Mouse (Mus musculus) retina, postnatal 1 day (tissue): ENCODE results near the gene 4931428F04Rik.

ENCODE experiments used
- DNase-seq: peaks from one replicate; pipeline ENCODE4 v3.0.0-alpha.2; 2012

The 4931428F04Rik gene

DNA sequence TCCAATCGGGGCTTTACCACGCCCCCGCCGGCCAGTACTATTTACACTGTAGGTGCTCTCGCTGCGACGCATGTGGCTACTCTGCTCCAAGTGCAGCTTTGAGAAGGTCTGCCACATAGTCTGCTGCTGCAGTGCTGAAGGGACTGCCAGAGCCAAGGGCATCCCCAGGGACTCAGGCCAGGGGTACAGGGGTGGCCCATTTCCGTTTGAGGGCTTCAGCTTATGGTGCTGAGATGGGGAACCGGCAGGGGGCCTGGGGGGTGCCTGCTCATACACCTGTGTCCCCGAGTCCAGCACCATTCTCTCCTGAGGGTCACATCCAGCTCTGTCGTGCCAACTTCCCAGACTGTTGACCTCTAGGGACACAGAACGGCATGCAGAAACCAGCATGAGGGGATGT lies 4.2 kb downstream of the 4931428F04Rik start:
- no peak for DNase-seq

DNA sequence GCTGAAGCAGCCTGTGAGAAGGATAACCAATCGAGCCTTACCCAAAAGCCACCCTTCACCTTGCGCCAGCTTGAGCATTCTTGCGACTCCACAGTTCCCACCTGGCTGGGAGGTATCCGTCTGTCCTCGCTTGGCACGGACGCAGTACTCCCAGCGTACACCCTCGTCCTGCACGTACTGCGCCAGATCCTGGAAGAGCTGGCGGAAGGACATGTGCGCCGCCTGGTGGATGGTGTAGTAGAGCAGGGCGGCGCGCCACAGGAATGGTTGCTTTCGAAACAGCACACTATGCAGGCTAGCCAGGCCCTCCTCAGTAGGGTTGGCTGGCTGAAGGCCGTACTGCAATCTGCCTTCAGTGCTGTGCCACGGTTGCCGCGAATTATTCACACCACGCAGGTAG lies 6.6 kb downstream of the 4931428F04Rik start:
- peak; percentile 56 for DNase-seq

DNA sequence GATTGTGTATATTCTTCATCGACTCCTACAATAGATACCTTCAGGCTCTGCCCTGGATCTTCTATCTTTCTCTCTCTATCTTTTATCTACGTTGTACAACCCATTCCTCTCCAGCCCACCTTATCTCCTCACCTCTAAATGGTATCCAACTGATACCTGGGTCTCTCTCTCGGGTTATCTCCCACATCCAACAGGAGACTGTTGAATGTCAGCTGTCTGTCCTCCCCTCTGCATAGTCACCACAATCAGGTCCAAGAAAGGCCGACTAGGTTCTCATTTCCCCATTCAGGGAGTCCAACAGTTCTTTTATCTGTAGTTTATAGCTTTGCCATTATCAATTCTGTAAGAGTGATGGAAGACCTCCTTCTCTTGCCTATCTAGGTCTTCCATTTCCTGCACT lies 7.4 kb downstream of the 4931428F04Rik start:
- DNase-seq, result no peak

DNA sequence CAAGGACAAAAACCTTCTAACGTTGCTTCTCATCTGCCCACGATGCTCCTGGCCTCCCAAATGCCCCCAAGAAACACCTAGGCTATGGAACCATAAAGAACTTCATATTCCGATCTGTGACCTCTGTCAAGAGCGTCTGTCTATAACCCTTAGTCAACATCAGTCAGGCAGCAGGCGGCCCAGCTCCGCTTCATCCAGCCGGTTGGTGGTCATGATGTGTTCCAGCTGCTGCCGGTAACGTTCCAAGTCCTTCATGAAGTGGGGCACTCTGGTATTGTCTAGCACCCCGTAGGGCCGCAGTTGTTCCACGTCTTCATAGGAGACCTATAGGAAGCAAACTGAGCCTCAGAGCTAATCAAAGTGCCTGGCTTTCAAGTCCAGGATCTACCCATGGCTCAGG lies 7.8 kb downstream of the 4931428F04Rik start:
- no peak for DNase-seq

DNA sequence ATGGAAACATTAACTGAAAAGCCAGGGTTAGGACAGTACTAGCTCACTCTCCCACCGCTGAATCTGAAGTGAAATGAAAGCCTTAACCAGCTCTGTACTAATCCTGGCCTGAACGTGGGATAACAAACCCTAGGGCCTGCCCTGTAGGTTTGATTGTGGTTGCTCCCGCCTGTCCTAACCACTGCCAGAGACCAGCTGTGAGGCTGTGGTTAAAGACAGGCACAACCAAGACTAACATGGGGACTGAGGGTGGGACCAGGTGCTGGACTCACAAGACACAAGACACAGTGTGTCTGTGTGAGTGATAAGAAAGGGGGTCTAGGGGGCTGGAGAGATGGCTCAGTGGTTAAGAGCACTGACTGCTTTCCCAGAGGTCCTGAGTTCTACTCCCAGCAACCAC lies 9.1 kb downstream of the 4931428F04Rik start:
- DNase-seq, result no peak

DNA sequence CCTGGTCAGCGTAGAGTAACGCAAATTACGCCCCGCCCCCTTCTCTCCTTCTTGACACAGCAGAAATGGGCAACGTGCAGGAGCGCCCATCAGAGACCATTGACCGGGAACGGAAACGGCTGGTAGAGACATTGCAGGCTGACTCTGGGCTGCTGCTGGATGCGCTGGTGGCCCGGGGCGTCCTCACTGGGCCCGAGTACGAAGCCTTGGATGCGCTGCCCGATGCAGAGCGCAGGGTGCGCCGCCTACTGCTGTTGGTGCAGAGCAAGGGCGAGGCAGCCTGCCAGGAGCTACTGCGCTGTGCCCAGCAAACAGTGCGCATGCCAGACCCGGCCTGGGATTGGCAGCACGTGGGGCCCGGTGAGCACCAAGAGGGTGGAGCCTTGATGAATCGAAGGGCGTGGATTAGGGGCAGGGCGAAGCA lies 10.7 kb downstream of the 4931428F04Rik start:
- DNase-seq, result peak; percentile 70

DNA sequence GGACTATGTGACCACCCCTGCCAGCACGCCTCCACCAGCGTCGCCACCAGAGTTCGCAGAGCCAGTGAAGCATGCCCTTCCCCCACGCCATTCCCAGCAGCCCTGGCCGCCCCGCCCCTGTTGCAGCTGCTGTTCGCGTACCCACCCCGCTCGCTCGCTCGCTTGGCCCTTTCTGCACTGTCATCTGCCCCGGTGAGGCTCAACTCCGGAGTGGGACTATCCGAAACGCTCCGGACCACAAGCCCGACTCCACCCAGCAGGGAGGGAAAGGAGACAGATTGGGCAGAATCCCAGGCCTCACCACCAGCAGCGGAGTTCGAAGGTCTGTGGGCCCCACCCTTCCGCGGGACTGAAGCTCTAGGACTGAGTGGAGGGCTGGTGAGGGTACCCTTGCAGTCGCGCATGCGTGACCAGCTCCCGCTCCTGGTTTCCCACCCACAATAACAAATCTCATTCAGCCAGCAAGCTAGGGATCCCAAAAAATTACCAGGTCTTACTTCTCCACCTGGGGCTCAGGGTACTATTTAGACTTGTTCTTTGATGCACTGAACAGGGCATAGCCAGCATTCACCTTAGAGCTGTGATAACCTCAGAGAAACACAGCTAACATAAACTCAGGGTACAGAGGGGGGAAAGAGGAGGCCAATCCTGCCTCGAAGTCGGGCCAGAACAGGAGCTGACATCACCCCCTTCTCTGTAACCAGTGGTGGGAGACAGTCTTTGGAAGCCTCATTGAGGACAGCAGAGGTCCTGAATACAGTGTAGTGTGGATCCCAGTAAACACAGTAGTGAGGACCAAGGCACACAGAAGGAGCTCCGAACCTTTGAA lies 13.2 kb downstream of the 4931428F04Rik start:
- peak; percentile 76 for DNase-seq

DNA sequence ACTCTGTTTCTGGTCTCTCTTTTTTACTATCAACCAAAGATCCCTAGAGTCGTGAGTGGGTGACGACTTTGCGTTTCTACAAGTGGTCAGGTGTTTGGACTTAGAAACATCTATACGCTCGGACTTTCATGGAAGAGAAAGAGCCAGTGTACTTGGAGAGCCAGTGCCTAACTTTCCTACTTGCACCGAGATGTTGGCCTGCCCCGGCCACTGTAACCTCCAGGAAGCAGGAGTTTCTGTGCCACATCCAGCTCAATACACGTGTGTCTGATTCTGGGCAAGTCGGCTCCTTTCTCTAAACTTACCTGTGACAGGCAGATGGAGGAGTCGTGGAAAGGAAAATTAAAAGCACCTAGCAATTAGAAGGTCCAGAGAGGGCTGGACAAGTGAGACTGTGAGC lies 13.8 kb downstream of the 4931428F04Rik start, which contains the start of gene Nol3:
Gene Nol3 (plus strand): TSS at position 301 of the 400 bp plus-strand sequence.
- no peak for DNase-seq

DNA sequence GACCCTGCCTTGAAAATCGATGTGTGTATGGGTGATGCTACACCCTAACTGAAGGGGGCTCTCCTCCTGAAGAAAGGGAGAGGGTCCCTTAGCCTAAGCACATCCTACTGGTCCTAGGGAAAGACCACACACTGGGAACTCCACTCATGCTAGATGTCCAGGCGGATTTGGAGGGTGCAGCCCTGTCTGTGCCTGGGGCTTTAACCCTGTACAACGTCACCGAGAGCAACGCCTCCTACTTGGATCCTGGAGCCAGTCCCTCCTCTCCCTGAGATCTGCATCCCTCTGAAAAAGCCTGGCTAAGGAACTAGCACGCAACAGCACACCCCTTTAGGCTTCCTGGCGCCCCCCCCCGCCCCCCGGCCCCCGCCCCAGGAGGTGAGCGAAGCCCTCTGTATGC lies 14.3 kb downstream of the 4931428F04Rik start:
- DNase-seq, result no peak

DNA sequence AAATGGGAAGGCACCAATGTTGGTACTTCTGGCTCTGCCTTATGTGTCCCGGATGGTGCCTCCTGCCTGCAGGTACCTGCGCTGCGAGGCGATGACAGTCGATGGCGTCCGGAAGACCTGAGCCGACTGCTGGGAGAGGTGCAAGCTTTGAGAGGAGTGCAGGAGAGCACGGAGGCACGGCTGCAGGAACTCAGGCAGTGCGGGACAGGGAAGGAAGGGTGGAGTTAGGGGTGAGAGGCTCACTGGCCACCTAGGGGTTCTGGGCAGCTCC lies 18.8 kb downstream of the 4931428F04Rik start:
- no peak for DNase-seq

DNA sequence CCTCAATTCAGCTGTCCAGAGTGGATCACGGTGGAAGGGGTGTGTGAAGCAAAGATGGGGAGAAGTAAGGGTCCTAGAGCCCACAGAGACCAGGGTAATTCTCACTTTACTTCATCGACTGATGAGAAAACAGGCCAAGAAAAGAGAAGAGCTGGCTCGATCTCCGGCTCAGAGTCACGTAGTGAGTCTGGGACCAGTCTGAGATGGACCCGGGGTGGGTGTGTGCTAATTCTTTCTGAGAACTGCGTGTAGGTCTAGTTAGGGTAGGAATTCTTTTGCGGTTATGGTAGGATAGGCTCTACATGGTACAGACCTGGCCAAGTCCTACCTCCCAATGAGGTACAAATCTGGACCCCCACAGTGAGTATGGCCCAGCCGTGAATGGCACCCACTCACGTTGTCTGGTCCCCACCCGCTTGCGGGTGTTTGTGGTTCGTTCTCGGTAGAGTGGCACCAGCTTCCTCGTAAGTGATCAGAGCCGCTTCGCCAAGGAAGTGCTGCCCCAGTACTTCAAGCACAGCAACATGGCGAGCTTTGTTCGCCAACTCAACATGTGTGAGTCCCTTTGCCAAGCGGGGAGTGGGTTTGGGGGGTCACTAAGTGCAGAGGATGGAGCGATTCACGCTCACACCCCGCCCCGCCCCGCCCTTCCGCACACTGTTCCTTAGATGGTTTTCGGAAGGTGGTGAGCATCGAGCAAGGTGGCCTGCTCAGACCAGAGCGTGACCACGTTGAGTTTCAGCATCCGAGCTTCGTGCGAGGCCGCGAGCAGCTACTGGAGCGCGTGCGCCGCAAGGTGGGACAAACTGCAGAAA lies 19.4 kb downstream of the 4931428F04Rik start:
- no peak for DNase-seq

DNA sequence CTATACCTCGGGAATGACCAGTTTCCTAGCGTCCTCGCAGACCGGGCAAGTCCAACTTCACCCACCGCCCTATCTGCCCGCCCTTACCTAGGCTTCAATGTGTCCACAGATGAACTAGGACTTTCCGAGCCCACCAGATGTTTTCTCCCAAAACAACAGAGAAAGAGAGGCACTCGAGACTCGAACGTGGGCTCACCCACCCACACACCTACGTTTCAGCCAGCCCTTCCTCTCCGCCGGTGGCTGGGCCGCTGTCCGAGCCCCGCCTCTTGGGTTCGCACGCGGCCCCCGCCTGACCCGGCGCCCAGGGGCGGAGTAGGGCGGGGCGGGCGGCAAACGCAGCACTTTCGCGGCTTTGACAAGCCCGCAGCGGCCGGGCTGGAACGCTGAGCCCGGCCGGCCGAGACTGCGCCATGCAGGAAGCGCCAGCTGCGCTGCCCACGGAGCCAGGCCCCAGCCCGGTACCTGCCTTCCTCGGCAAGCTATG lies 20.2 kb downstream of the 4931428F04Rik start, which contains the start of gene Hsf4:
Gene Hsf4 (plus strand): TSS at position 341 of the 487 bp plus-strand sequence.
- peak; percentile 44 for DNase-seq

DNA sequence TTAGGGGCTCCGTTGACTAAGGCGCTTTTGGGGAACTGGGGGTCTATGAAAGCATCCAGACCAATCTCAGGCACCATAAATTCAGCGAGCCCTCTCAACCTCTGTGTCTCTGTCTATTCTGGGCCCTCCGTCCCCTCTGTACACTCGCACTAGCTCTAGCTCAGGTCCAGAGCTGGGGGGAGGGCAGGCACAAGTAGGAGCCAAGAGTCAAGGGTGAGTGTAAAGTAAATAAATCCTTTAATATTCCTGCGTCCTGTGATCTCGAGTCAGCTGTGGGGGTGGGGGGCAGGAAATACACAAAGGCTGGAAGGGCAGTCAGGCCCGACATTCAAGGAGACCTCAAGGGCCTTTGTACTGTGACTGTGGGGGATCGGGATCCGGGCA lies 20.6 kb downstream of the 4931428F04Rik start:
- no peak for DNase-seq

DNA sequence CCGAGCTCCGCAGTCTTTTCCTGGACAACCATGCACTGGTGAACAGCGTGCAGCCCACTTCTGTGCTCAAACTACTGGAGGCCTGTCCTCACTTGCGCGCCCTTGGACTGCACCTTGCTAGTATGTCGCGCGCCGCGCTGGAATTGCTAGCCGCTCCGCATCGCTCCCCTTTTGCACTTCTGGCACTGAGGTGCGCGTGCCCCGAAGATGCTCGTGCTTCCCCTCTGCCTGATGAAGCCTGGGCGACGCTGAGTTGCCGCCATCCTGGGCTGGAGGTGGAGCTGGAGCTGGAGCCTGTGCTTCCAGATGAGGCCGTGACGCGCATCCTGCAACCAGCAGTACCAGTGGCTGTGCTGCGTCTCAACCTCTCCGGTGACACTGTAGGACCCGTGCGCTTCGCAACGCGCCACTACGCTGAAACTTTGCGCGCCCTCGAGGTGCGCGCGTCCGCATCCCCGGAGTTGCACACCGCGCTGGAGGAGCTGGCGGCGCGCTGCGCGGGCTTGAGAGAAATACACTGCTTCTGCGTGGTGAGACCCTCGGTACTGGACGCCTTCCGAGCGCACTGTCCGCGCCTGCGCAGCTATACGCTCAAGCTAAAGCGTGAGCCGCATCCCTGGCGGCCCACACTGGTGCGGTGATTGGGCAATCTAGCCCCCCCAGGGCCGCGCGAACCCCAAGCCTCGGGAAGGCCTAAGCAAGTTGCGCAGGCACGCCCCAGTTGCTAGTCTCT lies 21.2 kb downstream of the 4931428F04Rik start:
- DNase-seq, result peak; percentile 89

DNA sequence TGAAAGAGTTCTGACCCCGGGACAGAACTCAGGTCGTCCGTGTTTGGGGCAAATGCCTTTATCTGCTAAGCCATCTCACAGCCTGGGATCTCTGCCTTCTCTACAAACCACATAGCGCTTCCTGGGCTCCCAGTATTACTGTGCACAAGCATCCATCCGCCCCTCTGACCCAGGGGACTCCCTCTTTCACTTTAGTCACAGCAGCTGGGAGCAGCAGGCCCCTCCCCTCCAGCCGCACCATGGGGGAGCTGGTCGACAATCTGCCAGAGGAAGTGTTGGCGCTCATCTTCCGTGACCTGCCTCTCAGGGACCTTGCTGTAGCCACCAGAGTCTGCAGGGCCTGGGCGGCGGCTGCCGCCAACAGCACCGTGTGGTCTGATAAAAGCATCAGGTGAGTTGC lies 22.9 kb downstream of the 4931428F04Rik start:
- DNase-seq, result no peak

DNA sequence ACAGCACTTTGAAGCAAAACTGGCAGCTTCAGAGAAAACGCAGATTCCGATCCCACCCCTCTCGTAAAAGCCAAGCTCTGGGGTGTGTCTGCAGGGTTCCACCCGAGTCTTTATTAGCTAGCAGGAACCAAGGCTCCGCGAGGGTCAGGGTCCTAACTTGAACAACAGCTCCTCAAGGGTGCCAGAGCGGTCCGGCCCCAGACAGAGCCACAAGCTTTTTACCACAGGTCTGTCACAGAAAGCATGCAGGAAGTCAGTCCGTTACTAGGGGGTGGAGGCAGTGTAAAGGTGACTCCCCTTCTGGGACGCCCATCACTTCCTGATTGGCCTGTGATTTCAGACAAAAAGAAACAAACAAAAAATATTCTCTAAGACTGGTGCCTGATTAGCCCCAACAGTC lies 24.5 kb downstream of the 4931428F04Rik start:
- DNase-seq, result no peak

DNA sequence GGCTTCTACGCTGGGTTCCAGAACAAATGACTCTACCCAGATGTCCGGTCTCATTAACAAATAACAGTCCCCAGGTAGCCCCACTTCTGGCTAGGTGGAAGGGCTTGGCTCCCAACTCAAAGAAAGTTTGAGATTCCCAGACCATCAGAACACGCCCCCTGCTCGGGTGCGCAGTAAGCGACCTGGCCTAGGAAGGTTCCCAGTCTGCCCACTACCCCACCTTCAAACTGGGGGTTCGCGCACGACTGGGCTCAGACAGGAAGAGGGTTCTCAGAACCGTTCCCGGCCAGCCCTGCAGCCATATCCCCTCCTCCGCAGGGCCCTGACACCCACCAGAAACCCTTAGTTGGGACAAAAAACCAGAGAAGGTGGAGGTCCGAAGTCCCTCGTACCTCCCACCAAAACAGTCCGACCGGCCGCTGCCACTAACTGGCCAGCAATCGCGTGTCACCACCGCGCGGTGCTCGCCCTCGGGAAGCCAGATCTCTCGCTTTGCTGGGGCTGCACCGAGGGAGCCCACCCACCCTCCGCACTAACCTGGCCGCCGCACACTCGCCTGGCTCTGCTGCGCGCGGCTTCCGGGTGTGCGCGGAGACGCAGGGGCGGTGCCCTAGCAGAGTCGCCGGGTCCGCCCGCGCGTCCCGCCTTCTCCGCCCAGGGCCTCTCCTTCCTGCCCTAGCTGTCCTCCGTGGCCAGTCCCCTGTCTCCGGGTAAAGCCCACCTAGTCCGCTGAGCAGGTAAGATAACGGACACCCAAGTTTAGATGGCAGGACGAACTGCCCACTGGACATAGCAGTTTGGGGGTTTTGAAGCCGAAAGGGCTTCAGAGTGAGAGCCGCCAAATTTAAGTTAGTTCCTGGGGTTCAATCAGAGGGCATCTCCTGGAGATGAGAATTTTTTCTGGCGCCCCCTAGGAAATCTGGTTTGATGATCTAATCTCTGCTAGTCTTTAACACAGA lies 25.4 kb downstream of the 4931428F04Rik start, which contains the start of the genes Tradd and Fbxl8:
Gene Tradd (minus strand): TSS at position 586 of the 959 bp plus-strand sequence.
Gene Fbxl8 (plus strand): TSS at position 625 of the 959 bp plus-strand sequence.
- peak; percentile 70 for DNase-seq

DNA sequence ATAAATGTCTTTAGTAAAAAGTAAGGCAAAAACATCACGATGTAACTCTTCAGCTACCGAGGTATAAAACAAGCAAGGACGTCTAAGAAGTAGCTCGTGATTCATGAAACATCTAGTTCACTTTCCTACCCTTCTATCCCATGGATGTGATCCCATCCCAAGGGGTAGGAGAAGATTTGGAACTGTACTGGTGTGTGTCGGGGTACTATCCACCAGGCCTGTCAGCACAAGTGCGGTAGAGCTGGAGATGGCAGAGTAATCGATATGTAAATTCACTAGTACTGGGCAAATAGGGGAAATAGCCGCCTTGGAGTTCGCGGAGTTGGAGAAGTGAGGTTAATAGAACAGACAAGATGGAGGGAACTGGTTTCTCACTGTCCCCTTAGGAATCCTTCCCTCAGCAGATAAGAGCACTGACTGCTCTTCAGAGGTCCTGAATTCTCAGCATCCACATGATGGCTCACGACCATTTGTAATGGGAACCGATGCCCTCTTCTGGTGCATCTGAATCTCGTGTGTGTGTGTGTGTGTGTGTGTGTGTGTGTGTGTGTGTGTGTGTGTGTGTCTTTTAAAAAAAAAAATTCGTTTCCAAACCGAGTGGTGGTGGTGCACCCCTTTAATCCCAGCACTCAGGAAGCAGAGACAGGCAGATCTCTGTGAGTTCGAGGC lies 26.3 kb downstream of the 4931428F04Rik start:
- DNase-seq, result no peak

DNA sequence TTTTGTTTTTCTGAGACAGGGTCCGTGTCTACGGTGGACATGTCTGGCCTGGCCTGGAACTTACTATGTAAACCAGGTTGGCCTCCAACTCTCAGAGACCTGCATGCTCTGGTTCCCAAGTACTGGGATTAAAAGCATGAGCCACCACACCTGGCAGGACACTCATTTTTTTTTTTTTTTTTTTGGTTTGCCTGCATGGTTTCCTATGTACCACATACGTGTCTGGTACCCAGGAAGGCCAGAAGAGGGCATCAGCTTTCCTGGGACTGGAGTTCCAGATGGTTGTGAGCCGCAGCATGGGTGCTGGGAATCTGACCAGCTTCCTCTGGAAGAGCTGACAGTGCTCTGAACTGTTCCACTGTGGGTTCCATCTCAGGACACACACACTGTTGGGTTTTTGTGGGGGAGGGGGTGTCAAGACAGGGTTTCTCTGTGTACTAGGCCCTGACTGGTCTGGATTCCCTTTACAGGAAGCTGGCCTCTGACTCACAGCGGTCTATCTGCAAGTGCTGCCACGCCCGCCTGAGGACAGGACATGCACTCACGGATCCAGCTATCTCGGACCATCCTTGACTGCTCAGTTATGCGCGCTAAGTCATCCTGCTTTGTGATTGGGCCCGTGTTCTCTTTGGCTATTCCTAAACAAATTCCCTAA lies 28.2 kb downstream of the 4931428F04Rik start:
- DNase-seq, result no peak

DNA sequence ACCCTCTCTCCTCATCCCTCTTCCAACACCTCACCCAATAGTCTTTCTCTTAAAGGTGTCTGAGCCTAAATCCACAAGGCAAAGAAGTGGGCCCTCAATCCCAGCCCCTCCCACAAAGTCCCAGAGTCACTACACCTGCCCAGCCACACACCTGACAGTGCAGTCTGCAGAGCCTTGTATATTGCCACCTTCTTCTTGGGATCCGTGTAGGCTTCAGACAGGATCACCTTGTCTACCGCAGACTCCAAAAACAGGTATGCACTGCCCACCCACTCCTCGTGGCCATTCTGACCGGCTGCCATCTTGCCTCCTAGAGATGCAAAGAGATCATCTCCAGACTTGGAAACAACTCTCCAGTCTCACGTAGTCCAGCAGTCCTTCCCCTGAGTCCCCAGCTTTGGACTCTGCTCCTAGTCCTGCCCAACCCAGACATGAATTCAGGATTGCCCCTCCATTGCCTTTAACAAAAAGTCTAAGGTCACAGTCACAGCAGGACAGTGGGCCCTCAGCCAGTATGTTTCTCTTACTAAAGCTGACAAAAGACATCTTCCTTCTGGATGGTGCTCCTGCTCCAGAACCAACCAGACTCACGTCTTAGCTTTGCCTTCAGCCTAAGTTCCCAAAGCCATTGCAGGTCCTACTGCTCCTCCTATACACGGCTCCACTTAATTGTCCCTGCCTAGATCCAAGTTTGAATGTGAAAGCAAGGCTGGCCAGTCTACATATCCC lies 29.1 kb downstream of the 4931428F04Rik start:
- DNase-seq, result no peak
